Mouse (Mus musculus): ENCODE results near the gene Slc46a3. TPM values are rescaled to one million over a fixed set of nuclear protein-coding genes. Genes with fewer than 3 reads are reported as not detected.

The Slc46a3 gene
- polyA plus RNA-seq, 1 experiment = 2.4 TPM

GRCm38 (mm10) chr5:147847361-147847760 lies 47.3 kb downstream of the Slc46a3 start:
- no peaks in the 10 kb centered on the region for H3K36me3 ChIP-seq (ENCODE audit: control insufficient read depth, insufficient read depth)
- TF ChIP-seq USF1 (IDR thresholded peaks at IDR 0.05; ENCODE audit: low read depth) (no peak), MAX (IDR thresholded peaks at IDR 0.05; ENCODE audit: low read depth) (no peak), MYOG (IDR thresholded peaks at IDR 0.05; ENCODE audit: control insufficient read depth in 1 of 3, insufficient read depth in 1 of 3, insufficient read length in 2 of 3, low read depth in 2 of 3) (no peak), MYOD1 (IDR thresholded peaks at IDR 0.05; ENCODE audit: control insufficient read depth in 1 of 3, insufficient read length in 2 of 3, low read depth in 2 of 3) (no peak), POLR2A (IDR thresholded peaks at IDR 0.05; ENCODE audit: insufficient read length, low read depth) (no peak), REST (IDR thresholded peaks at IDR 0.05; ENCODE audit: insufficient read depth, insufficient read length) (no peak), SRF (IDR thresholded peaks at IDR 0.05; ENCODE audit: control insufficient read depth, insufficient read length, low read depth) (no peak), POLR2AphosphoS2 (IDR thresholded peaks at IDR 0.05; ENCODE audit: insufficient read length, low read depth) (no peak), CEBPB (IDR thresholded peaks at IDR 0.05; ENCODE audit: insufficient read depth, poor library complexity, severe bottlenecking) (no peak), TCF3 (IDR thresholded peaks at IDR 0.05; ENCODE audit: insufficient read length, low read depth) (no peak), TCF12 (IDR thresholded peaks at IDR 0.05; ENCODE audit: insufficient read depth, poor library complexity, severe bottlenecking) (no peak), E2F4 (IDR thresholded peaks at IDR 0.05; ENCODE audit: insufficient read depth) (no peak)
- H3ac ChIP-seq (ENCODE audit: control insufficient read depth, insufficient read length) = no peak overlapping the region
- no peak overlapping the region for H3K4me3 ChIP-seq
- no peak overlapping the region for H3K4me2 ChIP-seq (ENCODE audit: low read depth)
- H3K79me2 ChIP-seq (ENCODE audit: control insufficient read depth, insufficient read depth) = no peaks in the 10 kb centered on the region
- H3K27me3 ChIP-seq (ENCODE audit: control insufficient read depth, insufficient read depth, insufficient read length) = peaks cover 5% of the 10 kb centered on the region

- Histone ChIP-seq H3K27me3 (ENCODE audit: control insufficient read depth, insufficient read depth, insufficient read length) (no peaks in the 10 kb centered on the region), H3K79me2 (ENCODE audit: control insufficient read depth, insufficient read depth) (no peaks in the 10 kb centered on the region), H3ac (ENCODE audit: control insufficient read depth, insufficient read length) (no peak overlapping the region), H3K4me3 (no peak overlapping the region), H3K4me2 (ENCODE audit: low read depth) (no peak overlapping the region), H3K36me3 (ENCODE audit: control insufficient read depth, insufficient read depth) (no peaks in the 10 kb centered on the region)
- TF ChIP-seq E2F4 (IDR thresholded peaks at IDR 0.05; ENCODE audit: insufficient read depth) = no peak
- no peak for TF ChIP-seq REST (IDR thresholded peaks at IDR 0.05; ENCODE audit: insufficient read depth, insufficient read length)
- no peak for TF ChIP-seq TCF12 (IDR thresholded peaks at IDR 0.05; ENCODE audit: insufficient read depth, poor library complexity, severe bottlenecking)
- no peak for TF ChIP-seq SRF (IDR thresholded peaks at IDR 0.05; ENCODE audit: control insufficient read depth, insufficient read length, low read depth)
- TF ChIP-seq CEBPB (IDR thresholded peaks at IDR 0.05; ENCODE audit: insufficient read depth, poor library complexity, severe bottlenecking) = no peak
Measured at GRCm38 (mm10) chr5:147845319-147845718, 49.3 kb downstream of the Slc46a3 start.

GRCm38 (mm10) chr5:147843340-147843739 lies 51.3 kb downstream of the Slc46a3 start:
- Histone ChIP-seq H3K36me3 (ENCODE audit: control insufficient read depth, insufficient read depth) (no peaks in the 10 kb centered on the region), H3K4me3 (no peak overlapping the region), H3K79me2 (ENCODE audit: control insufficient read depth, insufficient read depth) (no peaks in the 10 kb centered on the region), H3ac (ENCODE audit: control insufficient read depth, insufficient read length) (no peak overlapping the region), H3K27me3 (ENCODE audit: control insufficient read depth, insufficient read depth, insufficient read length) (no peaks in the 10 kb centered on the region), H3K4me2 (ENCODE audit: low read depth) (no peak overlapping the region)
- TF ChIP-seq SRF (IDR thresholded peaks at IDR 0.05; ENCODE audit: control insufficient read depth, insufficient read length, low read depth) (no peak), MAX (IDR thresholded peaks at IDR 0.05; ENCODE audit: low read depth) (no peak), REST (IDR thresholded peaks at IDR 0.05; ENCODE audit: insufficient read depth, insufficient read length) (no peak), MYOG (IDR thresholded peaks at IDR 0.05; ENCODE audit: control insufficient read depth in 1 of 3, insufficient read depth in 1 of 3, insufficient read length in 2 of 3, low read depth in 2 of 3) (no peak), POLR2AphosphoS2 (IDR thresholded peaks at IDR 0.05; ENCODE audit: insufficient read length, low read depth) (no peak), TCF3 (IDR thresholded peaks at IDR 0.05; ENCODE audit: insufficient read length, low read depth) (no peak), CEBPB (IDR thresholded peaks at IDR 0.05; ENCODE audit: insufficient read depth, poor library complexity, severe bottlenecking) (no peak), E2F4 (IDR thresholded peaks at IDR 0.05; ENCODE audit: insufficient read depth) (no peak), POLR2A (IDR thresholded peaks at IDR 0.05; ENCODE audit: insufficient read length, low read depth) (no peak), USF1 (IDR thresholded peaks at IDR 0.05; ENCODE audit: low read depth) (no peak), MYOD1 (IDR thresholded peaks at IDR 0.05; ENCODE audit: control insufficient read depth in 1 of 3, insufficient read length in 2 of 3, low read depth in 2 of 3) (no peak)

DNA sequence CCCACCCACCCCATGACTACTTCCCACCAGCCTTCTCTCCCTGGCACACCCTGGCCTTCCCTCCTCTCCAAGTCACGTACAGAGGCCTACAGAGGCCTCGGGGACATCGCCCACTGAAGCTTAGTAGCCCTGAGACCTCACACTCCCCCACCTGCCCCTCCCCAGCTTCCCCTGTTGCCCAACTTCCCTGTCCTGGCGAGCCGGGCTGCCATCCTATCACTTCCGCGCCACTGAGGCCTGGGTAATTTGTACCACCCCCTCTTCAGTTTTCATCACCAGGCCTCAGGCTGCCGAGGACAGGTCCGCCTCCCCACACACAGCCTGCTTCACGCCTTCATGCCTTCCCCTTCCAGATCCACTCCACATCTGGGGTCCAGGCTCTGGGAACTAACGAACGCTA lies 55.2 kb downstream of the Slc46a3 start:
- no peaks in the 10 kb centered on the region for H3K27me3 ChIP-seq (ENCODE audit: control insufficient read depth, insufficient read depth, insufficient read length)
- H3K4me2 ChIP-seq (ENCODE audit: low read depth) = no peak overlapping the region
- no peak overlapping the region for H3K4me3 ChIP-seq
- H3K36me3 ChIP-seq (ENCODE audit: control insufficient read depth, insufficient read depth) = no peaks in the 10 kb centered on the region
- no peak for TF ChIP-seq TCF12 (IDR thresholded peaks at IDR 0.05; ENCODE audit: insufficient read depth, poor library complexity, severe bottlenecking)
- no peak for TF ChIP-seq SRF (IDR thresholded peaks at IDR 0.05; ENCODE audit: control insufficient read depth, insufficient read length, low read depth)
- TF ChIP-seq E2F4 (IDR thresholded peaks at IDR 0.05; ENCODE audit: insufficient read depth) = no peak
- no peak for TF ChIP-seq TCF3 (IDR thresholded peaks at IDR 0.05; ENCODE audit: insufficient read length, low read depth)
- no peak for TF ChIP-seq REST (IDR thresholded peaks at IDR 0.05; ENCODE audit: insufficient read depth, insufficient read length)
- H3ac ChIP-seq (ENCODE audit: control insufficient read depth, insufficient read length) = no peak overlapping the region
- no peaks in the 10 kb centered on the region for H3K79me2 ChIP-seq (ENCODE audit: control insufficient read depth, insufficient read depth)

- H3K4me3 ChIP-seq = no peak overlapping the region
- no peak overlapping the region for H3ac ChIP-seq (ENCODE audit: control insufficient read depth, insufficient read length)
Measured at GRCm38 (mm10) chr5:147834841-147835500, 59.6 kb downstream of the Slc46a3 start.

More at GRCm38 (mm10) chr5:147834841-147835500, 59.6 kb downstream of the Slc46a3 start:
- TF ChIP-seq TCF12 (IDR thresholded peaks at IDR 0.05; ENCODE audit: insufficient read depth, poor library complexity, severe bottlenecking) = no peak
- no peak for TF ChIP-seq POLR2A (IDR thresholded peaks at IDR 0.05; ENCODE audit: insufficient read length, low read depth)
- no peak for TF ChIP-seq MYOD1 (IDR thresholded peaks at IDR 0.05; ENCODE audit: control insufficient read depth in 1 of 3, insufficient read length in 2 of 3, low read depth in 2 of 3)
- TF ChIP-seq CEBPB (IDR thresholded peaks at IDR 0.05; ENCODE audit: insufficient read depth, poor library complexity, severe bottlenecking) = no peak
- TF ChIP-seq REST (IDR thresholded peaks at IDR 0.05; ENCODE audit: insufficient read depth, insufficient read length) = no peak
- TF ChIP-seq POLR2AphosphoS2 (IDR thresholded peaks at IDR 0.05; ENCODE audit: insufficient read length, low read depth) = no peak
- TF ChIP-seq MYOG (IDR thresholded peaks at IDR 0.05; ENCODE audit: control insufficient read depth in 1 of 3, insufficient read depth in 1 of 3, insufficient read length in 2 of 3, low read depth in 2 of 3) = no peak
- no peak for TF ChIP-seq TCF3 (IDR thresholded peaks at IDR 0.05; ENCODE audit: insufficient read length, low read depth)
- no peak for TF ChIP-seq SRF (IDR thresholded peaks at IDR 0.05; ENCODE audit: control insufficient read depth, insufficient read length, low read depth)
- no peak for TF ChIP-seq MAX (IDR thresholded peaks at IDR 0.05; ENCODE audit: low read depth)
- TF ChIP-seq USF1 (IDR thresholded peaks at IDR 0.05; ENCODE audit: low read depth) = no peak
- no peak for TF ChIP-seq E2F4 (IDR thresholded peaks at IDR 0.05; ENCODE audit: insufficient read depth)
- no peak overlapping the region for H3K4me2 ChIP-seq (ENCODE audit: low read depth)
- no peaks in the 10 kb centered on the region for H3K27me3 ChIP-seq (ENCODE audit: control insufficient read depth, insufficient read depth, insufficient read length)
- no peaks in the 10 kb centered on the region for H3K79me2 ChIP-seq (ENCODE audit: control insufficient read depth, insufficient read depth)
- H3K36me3 ChIP-seq (ENCODE audit: control insufficient read depth, insufficient read depth) = no peaks in the 10 kb centered on the region

All from myocyte (in vitro differentiated cells).